Comparison of ENCODE assay signal across 23 mouse cellular contexts in genomic region chr5:123427556-123427955, GRCm38 (mm10). TPM values are rescaled to one million over a fixed set of nuclear protein-coding genes. Genes with fewer than 3 reads are reported as not detected.
DNase-seq lines count a peak whose midpoint lies in the region; ATAC-seq and TF ChIP-seq lines count a peak whose summit lies in the region.
"Had no signal": no experiment of that assay in that cellular context is flagged by ENCODE, and none has a peak within 500 bp of the region (broad histone marks: within the 10 kb centered on the region; RNA-seq: fewer than 3 reads in every experiment).

No protein-coding gene starts in this region.

- peaks cover 86% of the 10 kb centered on the region for H3K79me2 ChIP-seq in macrophage (ENCODE audit: inconsistent target)

- H3K9me3 ChIP-seq in forebrain, embryonic 11.5 days (ENCODE audit: control insufficient read depth, low read length), result no peaks in the 10 kb centered on the region; the same call in 1 of the 2 replicates
- H3K9me3 ChIP-seq in midbrain, embryonic 14.5 days (ENCODE audit: control insufficient read depth, low read length), result peaks cover 4% of the 10 kb centered on the region; the same call in 1 of the 2 replicates
- peaks cover 7% of the 10 kb centered on the region; the same call in 1 of the 2 replicates for H3K9me3 ChIP-seq in kidney, embryonic 14.5 days (ENCODE audit: control insufficient read depth, low read length)
- H3K9me3 ChIP-seq: hindbrain, embryonic 15.5 days had no signal

- WGBS in macrophage (ENCODE audit: missing documents), result 0% methylated on average over 1 of the region's 1 CpGs
- whole genome bisulfite sequencing in forebrain, embryonic 11.5 days, result 89% methylated on average over 1 of the region's 1 CpGs
- WGBS in midbrain, embryonic 14.5 days, result 100% methylated on average over 1 of the region's 1 CpGs
- 96% methylated on average over 1 of the region's 1 CpGs for WGBS in kidney, embryonic 14.5 days

- H3K27me3 ChIP-seq in forebrain, embryonic 11.5 days (ENCODE audit: control insufficient read depth, insufficient read depth, low read length), result no peaks in the 10 kb centered on the region
- no peaks in the 10 kb centered on the region for H3K27me3 ChIP-seq in midbrain, embryonic 14.5 days (ENCODE audit: control insufficient read depth, insufficient read depth, low read length)
- no peaks in the 10 kb centered on the region for H3K27me3 ChIP-seq in kidney, embryonic 14.5 days (ENCODE audit: control insufficient read depth, insufficient read depth, low read length)
- H3K27me3 ChIP-seq: embryonic facial prominence, embryonic 15.5 days; forebrain, embryonic 13.5 days; heart, embryonic 12.5 days; hindbrain, embryonic 15.5 days; Patski had no signal

- H3K27ac ChIP-seq in gastrocnemius, adult 2 months, result peak overlapping the region; percentile 35; the same call in 1 of the 2 replicates
- H3K27ac ChIP-seq in macrophage, result peak overlapping the region; percentile 66
- H3K27ac ChIP-seq in forebrain, embryonic 11.5 days (ENCODE audit: low read depth, low read length), result no peak overlapping the region
- no peak overlapping the region for H3K27ac ChIP-seq in midbrain, embryonic 14.5 days (replicated peaks; ENCODE audit: low read depth, low read length)
- H3K27ac ChIP-seq in kidney, embryonic 14.5 days (ENCODE audit: low read depth, low read length), result no peak overlapping the region
- H3K27ac ChIP-seq: embryonic facial prominence, embryonic 15.5 days; forebrain, embryonic 13.5 days; heart, adult 2 months; hindbrain, embryonic 15.5 days had no signal

- no peak for TF ChIP-seq CTCF in gastrocnemius, adult 2 months (IDR thresholded peaks at IDR 0.05)

- ATAC-seq in forebrain, embryonic 11.5 days (replicated peaks; ENCODE audit: low FRiP score), result no peak
- ATAC-seq in midbrain, embryonic 14.5 days (ENCODE audit: low FRiP score, low TSS enrichment), result no peak
- no peak for ATAC-seq in kidney, embryonic 14.5 days (ENCODE audit: low FRiP score, low TSS enrichment)
- ATAC-seq: activated CD4-positive, CD25-positive, alpha-beta regulatory T cell, adult 4 months; forebrain, embryonic 13.5 days; forebrain, postnatal 0 days; Patski had no signal

- no peak overlapping the region for H3K4me3 ChIP-seq in gastrocnemius, adult 2 months
- H3K4me3 ChIP-seq in macrophage (ENCODE audit: inconsistent target), result no peak overlapping the region
- no peak overlapping the region for H3K4me3 ChIP-seq in forebrain, embryonic 11.5 days (ENCODE audit: low read depth, low read length)
- H3K4me3 ChIP-seq in midbrain, embryonic 14.5 days (replicated peaks; ENCODE audit: low read depth, low read length), result no peak overlapping the region
- no peak overlapping the region for H3K4me3 ChIP-seq in kidney, embryonic 14.5 days (ENCODE audit: low read length)
- H3K4me3 ChIP-seq: embryonic facial prominence, embryonic 15.5 days; forebrain, embryonic 13.5 days; heart, adult 2 months; heart, embryonic 12.5 days; hindbrain, embryonic 15.5 days had no signal

- H3K4me1 ChIP-seq in forebrain, embryonic 11.5 days (replicated peaks; ENCODE audit: control insufficient read depth, insufficient read depth, low read length), result no peaks in the 10 kb centered on the region
- H3K4me1 ChIP-seq in midbrain, embryonic 14.5 days (ENCODE audit: control insufficient read depth, insufficient read depth, low read length), result no peaks in the 10 kb centered on the region
- 0 out of 2 replicates have a peak, but pooled peaks cover 11% of the 10 kb centered on the region for H3K4me1 ChIP-seq in kidney, embryonic 14.5 days (ENCODE audit: control insufficient read depth, insufficient read depth, low read length)
- H3K4me1 ChIP-seq: embryonic facial prominence, embryonic 15.5 days had no signal

- H3K4me2 ChIP-seq in forebrain, embryonic 11.5 days (ENCODE audit: low read depth, low read length, severe bottlenecking), result no peak overlapping the region
- H3K4me2 ChIP-seq in midbrain, embryonic 14.5 days (ENCODE audit: low read length), result no peak overlapping the region
- H3K4me2 ChIP-seq in kidney, embryonic 14.5 days (replicated peaks; ENCODE audit: low read depth, low read length), result no peak overlapping the region
- H3K4me2 ChIP-seq: embryonic facial prominence, embryonic 15.5 days; forebrain, embryonic 13.5 days; heart, embryonic 12.5 days; hindbrain, embryonic 15.5 days had no signal

- intact Hi-C loops in gastrocnemius, adult 2 months (cut with DNase I), result no loop called here

- DNase-seq in gastrocnemius, adult 2 months, result no peak
- DNase-seq in gastrocnemius, adult 18-20 months (ENCODE audit: low spot score), result no peak
- DNase-seq in lung, postnatal 36 days, result peak; percentile 23
- no peak for DNase-seq in lung, postnatal 10 days
- no peak for DNase-seq in forebrain, embryonic 11.5 days (ENCODE audit: low spot score)
- no peak for DNase-seq in midbrain, embryonic 14.5 days
- DNase-seq: adrenal gland, adult 2 months; adrenal gland, postnatal 25 days; cerebellum, adult 2 months; cerebellum, postnatal 10 days; embryo, embryonic 11 days; forebrain, postnatal 0 days; gastrocnemius, postnatal 10 days; heart, adult 2 months; heart, postnatal 36 days had no signal

- H3K36me3 ChIP-seq in macrophage (ENCODE audit: inconsistent target), result no peaks in the 10 kb centered on the region
- no peaks in the 10 kb centered on the region for H3K36me3 ChIP-seq in forebrain, embryonic 11.5 days (ENCODE audit: control insufficient read depth, insufficient read depth, low read length)
- H3K36me3 ChIP-seq in midbrain, embryonic 14.5 days (ENCODE audit: control insufficient read depth, insufficient read depth, low read length), result 0 out of 2 replicates have a peak, but pooled peaks cover 2% of the 10 kb centered on the region
- H3K36me3 ChIP-seq in kidney, embryonic 14.5 days (ENCODE audit: control insufficient read depth, insufficient read depth, low read length), result no peaks in the 10 kb centered on the region
- H3K36me3 ChIP-seq: embryonic facial prominence, embryonic 15.5 days; hindbrain, embryonic 15.5 days had no signal

- H3K9ac ChIP-seq in forebrain, embryonic 11.5 days (ENCODE audit: low read length), result no peak overlapping the region
- no peak overlapping the region for H3K9ac ChIP-seq in midbrain, embryonic 14.5 days (replicated peaks; ENCODE audit: low read length)
- no peak overlapping the region for H3K9ac ChIP-seq in kidney, embryonic 14.5 days (ENCODE audit: low read depth, low read length)
- H3K9ac ChIP-seq: embryonic facial prominence, embryonic 15.5 days; forebrain, embryonic 13.5 days; forebrain, postnatal 0 days; heart, embryonic 12.5 days; hindbrain, embryonic 15.5 days had no signal

RNA-seq across cellular contexts. Expression of gene Mlxip, which starts 33.0 kb away (rescaled TPM):
- 10 to 100 TPM; 55.7 to 66.0 TPM for total RNA-seq in gastrocnemius, adult 2 months (2021)
- 10 to 100 TPM; 59.3 to 63.2 TPM for total RNA-seq in gastrocnemius, adult 18-20 months (2021)
- 100 to 1,000 TPM in 21 of 26 experiments, 10 to 100 TPM in 5; 71.3 to 175 (median 120) TPM for total RNA-seq in macrophage (2018; cell fraction: chromatin; rRNA removed)
- total RNA-seq in macrophage (2018; cell fraction: cytosol; rRNA removed), result 10 to 100 TPM; 18.5 to 34.3 (median 27.3) TPM
- 100 to 1,000 TPM in 6 of 26 experiments, 10 to 100 TPM in 20; 56.0 to 205 (median 84.2) TPM for total RNA-seq in macrophage (2018; cell fraction: nucleus; rRNA removed)
- polyA plus RNA-seq in macrophage (2018), result 14.4 to 26.9 TPM (median 18.7 TPM) in 3 replicates
- polyA plus RNA-seq in forebrain, embryonic 11.5 days (2014; fragmentation: Nextera tagmentation; extraction: Ambion mirVana), result 22.3 and 22.7 TPM in 2 replicates
- polyA plus RNA-seq in midbrain, embryonic 14.5 days (2014; fragmentation: Nextera tagmentation; extraction: Ambion mirVana), result 18.7 and 23.0 TPM in 2 replicates
- polyA plus RNA-seq in kidney, embryonic 14.5 days (2014; fragmentation: Nextera tagmentation; extraction: Ambion mirVana), result 13.4 and 26.6 TPM in 2 replicates

Comparison
In these comparisons a context has a peak if more than half of its experiments do, and no peak if none do; other contexts are left out.
1. H3K27ac ChIP-seq: peak in gastrocnemius, adult 2 months (single experiment) and macrophage (single experiment); none in forebrain, embryonic 11.5 days (single experiment), midbrain, embryonic 14.5 days (single experiment) and kidney, embryonic 14.5 days (single experiment).